Mouse (Mus musculus): ENCODE measurements around the gene Cga.
"Not testable (repeated sequence)": the region's sequence is repeated elsewhere in the genome, so short reads cannot be mapped to it uniquely, and the experiment has no call there.

The Cga gene

DNA sequence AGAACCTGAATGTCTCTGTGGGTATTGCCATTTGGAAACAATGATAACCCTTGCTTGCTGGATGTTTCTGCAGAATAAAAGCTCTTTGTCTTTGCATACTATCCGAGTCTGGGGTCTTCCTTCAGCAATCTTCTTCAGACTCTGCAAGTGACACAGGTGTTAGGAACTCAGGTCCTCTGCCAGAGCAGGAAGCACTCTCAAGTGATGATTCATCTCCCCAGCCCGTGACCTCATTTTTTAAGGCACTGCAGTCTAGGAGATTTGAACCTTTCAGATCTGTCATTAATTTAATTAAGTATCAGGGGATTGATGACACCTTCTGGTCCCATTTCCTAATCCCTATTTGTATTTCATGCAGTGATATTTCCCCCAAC lies 3.8 kb upstream of the Cga start:
- DNase-seq (ENCODE audit: extremely low spot score) = no peak

DNA sequence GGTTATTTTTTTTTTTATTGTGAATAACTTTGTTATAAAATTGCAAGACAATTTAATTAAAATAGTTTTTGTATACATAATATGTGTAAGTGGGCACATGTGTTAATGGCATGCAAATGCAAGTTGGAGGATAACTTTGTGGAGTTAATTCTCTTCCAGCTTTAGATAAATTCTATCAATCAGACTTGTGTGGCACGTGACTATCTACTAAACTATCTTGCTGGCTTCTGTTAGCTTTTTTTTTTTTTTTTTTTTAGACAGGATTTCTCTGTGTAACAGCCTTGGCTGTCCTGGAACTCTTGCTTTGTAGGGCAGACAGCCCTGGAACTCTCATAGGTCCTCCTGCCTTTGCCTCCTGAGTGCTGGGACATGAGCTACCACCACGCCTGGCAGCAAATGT lies 4.9 kb downstream of the Cga start:
- no peak for DNase-seq (ENCODE audit: extremely low spot score)

DNA sequence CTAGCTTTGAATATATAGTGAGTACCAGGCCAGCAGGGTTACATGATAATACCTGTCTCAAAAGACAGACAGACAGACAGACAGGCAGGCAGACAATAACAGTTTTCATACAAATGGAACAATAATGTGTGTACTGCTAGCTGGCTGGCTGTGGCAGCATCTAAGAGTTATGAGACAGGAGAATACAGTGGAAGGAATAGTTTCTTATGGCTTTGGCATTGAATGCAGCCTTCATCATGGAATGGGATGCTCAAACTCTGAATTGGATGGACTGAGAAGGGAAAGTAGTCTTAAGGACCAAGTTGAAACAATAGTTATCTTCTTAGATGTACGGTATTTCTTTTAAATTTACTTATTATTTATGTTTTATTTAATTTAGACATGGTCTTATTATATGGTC lies 5.7 kb downstream of the Cga start:
- no peak for DNase-seq (ENCODE audit: extremely low spot score)

DNA sequence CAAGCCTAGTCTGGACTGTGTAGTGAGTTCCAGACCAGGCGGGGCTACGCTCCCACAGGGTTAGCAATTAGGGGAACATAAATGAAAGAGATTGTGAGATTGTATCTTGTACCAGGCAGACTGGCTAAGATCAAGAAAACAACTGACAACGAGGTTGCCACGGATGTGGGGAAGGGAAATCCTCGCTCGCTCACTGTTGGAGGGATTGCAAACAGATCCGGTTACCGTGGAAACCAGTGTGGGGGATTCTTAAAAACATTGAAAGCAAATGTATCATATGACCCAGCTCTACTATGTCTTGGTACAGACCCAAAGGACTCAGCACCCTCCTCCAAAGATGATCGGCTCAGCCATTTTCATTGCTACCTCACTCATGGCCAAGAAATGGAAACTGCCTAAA lies 6.6 kb downstream of the Cga start:
- DNase-seq (ENCODE audit: extremely low spot score) = no peak

DNA sequence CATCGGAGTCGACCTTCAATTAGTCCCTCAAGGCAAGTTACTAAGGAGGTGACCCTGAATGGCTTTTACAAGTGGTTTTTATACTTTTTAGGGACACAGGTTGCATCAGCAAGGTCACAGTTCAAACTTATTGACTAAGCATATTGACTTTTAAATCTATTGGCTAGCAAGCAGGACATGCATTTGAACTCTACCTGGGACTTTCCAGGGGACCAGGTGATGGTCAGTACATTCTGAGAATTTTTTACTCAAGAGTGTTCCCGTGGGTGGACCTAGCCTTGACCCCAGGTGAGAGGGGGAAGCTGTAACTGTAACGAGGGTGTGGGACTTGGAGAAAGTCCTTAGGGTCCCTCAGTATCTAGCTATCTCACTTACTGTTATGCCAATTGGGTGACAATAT lies 7.6 kb downstream of the Cga start:
- DNase-seq (ENCODE audit: extremely low spot score) = no peak

DNA sequence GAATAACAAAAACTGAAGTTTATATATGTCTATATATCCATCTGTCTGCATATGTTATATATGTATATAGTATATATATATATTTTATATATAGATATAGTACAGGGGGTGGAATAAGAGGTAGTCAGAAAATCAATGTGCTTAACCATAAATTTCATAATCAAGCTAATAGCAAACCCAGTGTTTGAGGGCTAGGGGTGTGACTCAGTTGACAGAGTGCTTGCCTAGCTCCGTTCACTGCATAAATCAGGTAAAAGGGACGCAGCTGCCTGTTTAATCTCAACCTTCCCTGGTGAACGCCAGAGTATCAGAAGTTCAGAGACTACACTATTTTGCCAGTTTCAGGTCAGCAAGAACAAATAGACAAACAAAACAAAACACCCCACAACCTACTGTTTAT lies 8.0 kb downstream of the Cga start:
- not testable (repeated sequence) for DNase-seq (ENCODE audit: extremely low spot score)

DNA sequence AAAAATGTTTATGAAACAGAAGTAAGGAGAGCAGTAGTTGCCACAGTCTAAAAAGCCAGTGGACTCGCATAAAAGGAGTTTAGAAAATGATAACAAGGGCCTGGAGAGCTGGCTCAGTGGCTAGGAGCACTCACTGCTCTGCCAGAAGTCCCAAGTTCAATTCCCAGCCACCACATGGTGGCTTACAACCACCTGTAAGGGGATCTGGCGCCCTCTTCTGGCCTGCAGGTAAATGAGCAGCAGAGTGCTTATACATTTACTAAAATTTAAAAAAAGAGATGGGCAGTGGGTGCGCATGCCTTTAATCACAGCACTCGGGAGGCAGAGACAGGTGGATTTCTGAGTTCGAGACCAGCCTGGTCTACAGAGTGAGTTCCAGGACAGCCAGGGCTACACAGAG lies 11.8 kb downstream of the Cga start:
- DNase-seq (ENCODE audit: extremely low spot score) = no peak

DNA sequence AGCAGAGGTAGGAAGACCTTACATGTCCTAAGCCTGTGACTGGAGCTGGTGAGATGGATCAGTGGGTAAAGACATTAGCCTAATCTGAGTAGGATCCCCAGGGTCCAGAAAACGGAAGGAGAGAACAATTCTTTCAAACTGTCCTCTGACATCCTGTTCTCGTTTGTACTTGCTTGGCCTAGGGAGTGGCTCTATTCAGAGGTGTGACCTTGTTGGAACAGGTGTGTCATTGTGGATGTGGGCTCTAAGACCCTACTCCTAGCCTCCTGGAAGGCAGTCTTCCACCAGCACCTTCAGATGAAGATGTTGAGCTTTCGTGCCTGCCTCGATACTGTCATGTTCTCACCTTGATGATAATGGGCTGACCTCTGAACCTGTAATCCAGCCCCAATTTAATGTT lies 12.6 kb downstream of the Cga start:
- DNase-seq (ENCODE audit: extremely low spot score) = no peak

DNA sequence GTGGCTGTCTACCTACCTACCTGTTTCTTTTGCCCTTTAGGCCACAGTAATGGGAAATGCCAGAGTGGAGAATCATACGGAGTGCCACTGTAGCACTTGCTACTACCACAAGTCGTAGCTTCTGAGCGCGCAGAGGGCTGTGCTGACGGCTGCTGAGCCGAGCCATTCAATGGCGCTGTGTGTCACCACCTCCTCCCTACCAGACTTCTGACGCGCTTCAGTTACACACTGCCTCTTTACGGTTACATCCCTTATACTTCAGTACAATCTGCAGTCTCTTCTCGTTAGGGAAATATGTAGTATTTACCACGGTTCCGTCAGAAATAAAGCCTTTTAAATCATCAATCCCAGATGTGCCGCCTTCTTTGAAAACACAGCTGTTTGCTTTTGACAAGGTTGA lies 13.4 kb downstream of the Cga start:
- no peak for DNase-seq (ENCODE audit: extremely low spot score)

DNA sequence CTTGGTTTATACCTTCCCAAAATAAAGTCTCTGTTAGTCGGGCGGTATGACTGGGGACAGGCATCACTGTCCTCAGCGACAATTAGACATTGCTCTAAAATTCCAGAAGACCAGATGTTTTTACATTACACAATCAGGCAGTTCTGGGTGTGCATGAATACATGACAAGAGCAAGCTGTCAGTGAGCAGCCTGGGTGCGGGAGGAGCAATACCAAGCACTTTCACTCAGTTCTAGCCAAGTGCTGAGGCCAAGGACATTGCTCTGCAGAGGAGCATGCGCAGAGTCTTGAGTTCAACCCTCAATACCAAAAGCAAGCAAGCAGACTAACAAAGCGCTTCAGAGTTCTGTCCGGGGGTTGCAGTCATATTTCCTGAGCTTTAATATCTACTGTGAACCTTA lies 14.5 kb downstream of the Cga start:
- DNase-seq (ENCODE audit: extremely low spot score) = no peak

DNA sequence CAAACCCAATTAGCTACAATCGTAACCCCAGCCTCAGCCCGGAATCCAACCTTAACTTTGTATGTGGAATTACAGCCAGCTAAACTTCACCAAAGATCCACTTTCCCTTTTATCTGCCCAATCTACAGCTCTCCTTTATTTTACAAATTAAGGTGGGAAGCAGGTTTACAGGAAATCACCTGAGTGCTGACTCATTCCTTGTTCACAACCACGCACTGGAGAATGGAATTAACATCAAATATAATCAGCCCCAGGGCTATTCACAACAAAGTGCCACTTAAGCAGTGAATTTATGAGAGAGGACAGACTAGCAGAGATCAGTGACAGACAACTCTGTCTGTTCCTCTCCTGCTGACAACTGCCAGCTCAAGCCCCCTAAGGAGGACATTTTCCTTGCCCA lies 17.8 kb downstream of the Cga start:
- no peak for DNase-seq (ENCODE audit: extremely low spot score)

DNA sequence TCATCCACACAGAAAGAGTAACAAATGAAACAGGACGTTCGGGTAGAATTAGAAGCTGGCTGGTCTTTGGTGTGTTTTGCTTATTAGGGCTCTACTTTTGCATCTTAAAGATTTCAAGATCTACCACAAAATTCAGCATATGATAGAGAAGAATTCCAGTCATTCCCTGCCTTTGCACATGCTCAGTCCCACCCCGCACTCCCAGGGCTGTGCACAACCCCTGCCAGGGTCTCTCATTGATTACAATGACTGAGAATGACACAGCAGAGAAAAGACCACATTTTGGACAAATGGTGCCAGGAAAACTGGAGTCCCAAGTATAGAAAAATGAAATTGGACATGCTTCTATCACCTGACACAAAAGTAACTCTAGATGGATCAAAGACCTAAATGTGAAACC lies 18.6 kb downstream of the Cga start:
- DNase-seq (ENCODE audit: extremely low spot score) = no peak

DNA sequence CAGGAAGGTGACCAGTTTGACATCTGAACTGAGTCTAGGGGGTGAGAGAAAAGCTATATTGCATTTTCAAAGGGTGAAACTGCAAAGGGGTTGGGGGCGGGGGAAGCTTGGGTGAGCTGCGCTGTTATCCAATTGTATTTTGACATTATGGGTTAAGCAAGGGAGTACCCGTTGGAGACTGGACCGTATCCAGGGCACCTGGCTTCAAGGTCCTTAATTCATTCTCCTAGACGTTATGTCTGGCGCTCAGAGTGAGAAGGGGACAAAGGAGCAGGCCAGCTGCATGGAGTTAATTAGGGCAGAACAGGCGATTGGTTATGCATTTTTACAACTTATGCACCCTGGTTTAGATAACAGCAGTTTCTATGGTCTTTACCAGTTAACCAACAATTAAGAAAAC lies 23.8 kb downstream of the Cga start:
- no peak for DNase-seq (ENCODE audit: extremely low spot score)

DNA sequence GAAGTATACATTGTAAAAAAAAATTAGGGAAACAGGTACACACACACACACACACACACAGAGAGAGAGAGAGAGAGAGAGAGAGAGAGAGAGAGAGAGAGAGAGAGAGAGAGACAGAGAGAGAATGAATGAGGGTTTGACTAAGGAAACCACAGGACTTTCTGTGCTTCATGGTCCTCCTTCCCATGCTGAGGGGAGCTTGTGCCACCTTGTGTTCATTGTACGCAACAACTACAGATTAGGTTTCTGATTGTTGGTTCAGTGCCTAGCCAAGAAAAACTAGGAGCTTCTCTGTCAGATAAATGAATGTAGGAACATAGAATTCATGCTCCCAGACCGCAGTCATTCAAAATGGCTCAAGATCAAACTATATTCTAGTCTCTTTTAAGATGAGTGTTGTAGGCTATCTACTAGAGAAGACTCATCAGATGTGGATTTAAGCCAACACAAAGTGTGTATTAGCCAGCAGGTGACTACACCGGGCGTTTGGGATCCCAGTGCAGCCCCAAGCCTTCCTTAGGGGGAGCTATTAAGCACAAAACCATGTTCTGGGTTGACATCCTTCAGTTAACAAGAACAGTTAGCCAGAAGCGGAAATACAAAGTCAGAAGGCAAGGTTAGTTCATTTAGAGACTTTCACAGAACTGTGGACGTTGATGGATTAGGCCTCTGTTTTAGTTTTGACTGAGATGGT lies 28.7 kb downstream of the Cga start:
- peak; percentile 42 for DNase-seq (ENCODE audit: extremely low spot score)

DNA sequence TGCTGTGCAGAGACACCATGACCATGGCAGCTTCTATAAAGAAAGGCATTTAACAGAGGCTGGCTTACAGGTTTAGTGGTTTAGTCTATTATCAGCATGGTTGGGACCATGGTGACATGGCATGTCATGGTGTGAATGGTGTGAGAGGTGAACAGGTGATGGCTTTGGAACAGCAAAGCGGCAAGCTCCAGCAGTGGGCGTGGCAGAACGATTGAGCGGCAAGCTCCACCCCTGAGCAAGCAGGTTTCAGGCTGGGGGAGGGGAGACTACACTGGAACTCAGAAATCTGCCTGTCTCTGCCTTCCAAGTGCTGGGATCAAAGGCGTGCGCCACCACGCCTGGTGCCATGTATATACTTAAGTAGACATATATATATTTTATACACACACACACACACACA lies 34.8 kb downstream of the Cga start:
- not testable (repeated sequence) for DNase-seq (ENCODE audit: extremely low spot score)

DNA sequence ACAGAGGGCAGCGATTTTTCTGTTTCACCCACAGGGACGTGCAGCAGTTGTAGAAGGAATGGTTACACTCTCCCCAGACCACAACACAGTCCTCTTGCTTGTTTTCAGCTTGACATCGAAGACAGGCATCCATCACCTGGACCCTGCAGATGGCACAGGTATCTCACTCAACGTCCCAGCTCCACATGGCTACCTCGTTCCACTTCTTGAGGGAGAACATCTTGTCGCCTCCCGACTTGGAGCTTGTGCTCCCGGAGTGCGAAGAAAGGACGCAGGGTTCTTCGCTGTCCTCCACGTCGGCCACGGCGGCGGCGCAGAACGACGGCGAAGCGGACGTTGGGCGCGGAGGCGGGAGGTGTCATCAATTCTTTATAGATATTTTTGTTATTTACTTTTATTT lies 47.5 kb downstream of the Cga start:
- DNase-seq (ENCODE audit: extremely low spot score) = no peak

DNA sequence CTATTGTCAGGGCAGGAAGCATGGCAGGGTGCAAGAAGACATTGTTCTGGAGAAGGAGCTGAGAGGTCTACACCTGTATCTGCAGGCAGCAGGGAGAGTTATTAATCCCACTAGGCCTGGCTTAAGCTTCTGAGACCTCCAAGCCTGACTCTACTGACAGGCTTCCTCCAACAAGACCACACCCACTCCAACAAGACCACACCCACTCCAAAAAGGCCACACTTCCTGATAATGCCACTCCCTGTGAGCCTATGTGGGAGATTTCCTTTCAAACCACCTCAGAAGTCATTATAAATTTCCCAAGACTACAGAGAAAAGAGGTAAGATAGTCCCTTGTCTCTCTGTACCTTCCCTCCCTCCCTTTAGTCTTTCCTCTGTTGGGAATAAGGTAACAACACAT lies 53.6 kb downstream of the Cga start:
- no peak for DNase-seq (ENCODE audit: extremely low spot score)

DNA sequence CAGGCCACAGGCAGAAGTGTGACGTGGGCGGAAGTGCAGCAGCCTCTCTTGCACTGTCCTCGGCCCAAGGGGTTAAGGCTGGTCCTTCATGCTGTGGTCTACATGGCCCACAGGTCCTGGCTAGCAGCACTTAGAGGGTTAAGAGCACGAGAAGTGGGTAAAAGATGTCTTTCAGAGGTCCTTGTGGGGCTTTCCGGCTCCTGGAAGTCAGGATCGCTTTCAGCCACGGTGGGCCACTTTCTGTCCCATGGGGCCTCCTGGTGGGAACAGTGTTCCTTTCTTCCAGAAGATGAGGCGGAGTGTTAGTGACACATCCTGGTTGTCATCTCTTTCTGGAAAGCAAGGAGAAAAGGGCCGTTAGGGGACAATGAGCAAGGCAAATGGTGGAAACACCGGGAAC lies 60.1 kb downstream of the Cga start:
- DNase-seq (ENCODE audit: extremely low spot score) = no peak
